Mouse (Mus musculus): ENCODE data around the gene Rpl39l. TPM values are rescaled to one million over a fixed set of nuclear protein-coding genes. Genes with fewer than 3 reads are reported as not detected.

Rpl39l gene
- 0.32 and 0.47 TPM in 2 replicates for polyA plus RNA-seq (2015; fragmentation: Nextera tagmentation; extraction: Ambion mirVana)

DNA sequence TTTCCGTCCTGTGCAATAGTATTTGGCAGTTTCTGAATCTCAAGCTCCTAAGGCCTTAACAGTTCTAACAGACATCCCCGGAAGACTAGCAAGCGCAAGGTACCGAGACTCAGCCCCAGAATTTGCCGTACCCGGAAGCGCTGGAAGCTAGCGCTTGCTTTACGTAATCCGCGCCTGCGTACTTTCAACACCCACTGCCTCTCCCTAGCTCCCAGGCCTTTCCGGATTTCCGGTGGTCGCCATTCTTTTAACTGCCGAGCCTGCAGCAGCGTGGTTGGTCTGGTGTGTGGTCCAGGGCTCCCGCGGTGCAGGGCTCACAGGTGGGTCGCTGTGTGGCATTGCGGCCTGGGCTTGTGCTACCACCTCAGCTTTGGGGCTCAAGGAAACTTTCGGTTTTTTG is at the start of gene Rpl39l:
Rpl39l (plus strand) TSS at position 222 of the 400 bp plus-strand sequence.
- H3K4me3 ChIP-seq (ENCODE audit: low read depth, low read length) = no peak within 1 kb of the TSS
- whole genome bisulfite sequencing (ENCODE audit: insufficient replicate concordance) = 81% methylated on average over 22 of the region's 22 CpGs
- no peak for TF ChIP-seq CTCF (IDR thresholded peaks at IDR 0.05; ENCODE audit: low read depth)
- TF ChIP-seq EP300 (IDR thresholded peaks at IDR 0.05; ENCODE audit: low read depth) = no peak
- H3K27ac ChIP-seq (ENCODE audit: low read depth) = no peak within 1 kb of the TSS
- H3K27me3 ChIP-seq (ENCODE audit: insufficient read depth, low read length) = no peaks in the 10 kb centered on the region
- no peak for ATAC-seq
- DNase-seq = no peak
- no peak within 1 kb of the TSS for H3K9ac ChIP-seq (replicated peaks)
- H3K36me3 ChIP-seq (replicated peaks; ENCODE audit: insufficient read depth, low read length) = no peaks in the 10 kb centered on the region
- no peaks in the 10 kb centered on the region for H3K4me1 ChIP-seq (ENCODE audit: insufficient read depth)
- no peak within 1 kb of the TSS for H3K4me2 ChIP-seq (ENCODE audit: low read depth, low read length)
- no peaks in the 10 kb centered on the region for H3K9me3 ChIP-seq (ENCODE audit: low read length)

DNA sequence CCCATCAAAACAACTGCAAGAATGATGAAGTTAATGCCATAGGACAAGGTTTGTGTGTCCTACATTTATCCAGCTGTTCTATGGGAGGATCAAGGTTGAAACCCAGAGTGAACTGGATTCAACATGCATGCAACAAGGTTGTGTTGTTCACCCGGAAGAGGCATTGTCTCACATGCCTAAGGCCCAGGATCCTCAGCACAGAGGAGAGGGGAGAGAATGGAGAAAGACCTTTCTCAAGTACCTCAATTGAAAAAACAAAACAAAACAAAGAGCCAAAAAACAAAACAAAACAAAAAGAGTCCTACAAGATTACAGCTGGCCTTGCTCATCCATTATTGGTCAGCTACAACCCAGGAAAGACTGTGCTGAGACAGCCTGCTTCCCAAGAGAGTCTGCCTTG is 42.4 kb upstream of the Rpl39l start:
- 79% methylated on average over 1 of the region's 1 CpGs for WGBS (ENCODE audit: insufficient replicate concordance)
- H3K27ac ChIP-seq (ENCODE audit: low read depth) = no peak overlapping the region
- H3K9me3 ChIP-seq (ENCODE audit: low read length) = peaks cover 6% of the 10 kb centered on the region
- no peak overlapping the region for H3K4me2 ChIP-seq (ENCODE audit: low read depth, low read length)
- ATAC-seq = no peak
- H3K4me1 ChIP-seq (ENCODE audit: insufficient read depth) = no peaks in the 10 kb centered on the region
- DNase-seq = no peak
- H3K4me3 ChIP-seq (ENCODE audit: low read depth, low read length) = no peak overlapping the region
- no peak overlapping the region for H3K9ac ChIP-seq (replicated peaks)
- TF ChIP-seq EP300 (IDR thresholded peaks at IDR 0.05; ENCODE audit: low read depth) (no peak), CTCF (IDR thresholded peaks at IDR 0.05; ENCODE audit: low read depth) (no peak)
- no peaks in the 10 kb centered on the region for H3K36me3 ChIP-seq (replicated peaks; ENCODE audit: insufficient read depth, low read length)
- H3K27me3 ChIP-seq (ENCODE audit: insufficient read depth, low read length) = no peaks in the 10 kb centered on the region

DNA sequence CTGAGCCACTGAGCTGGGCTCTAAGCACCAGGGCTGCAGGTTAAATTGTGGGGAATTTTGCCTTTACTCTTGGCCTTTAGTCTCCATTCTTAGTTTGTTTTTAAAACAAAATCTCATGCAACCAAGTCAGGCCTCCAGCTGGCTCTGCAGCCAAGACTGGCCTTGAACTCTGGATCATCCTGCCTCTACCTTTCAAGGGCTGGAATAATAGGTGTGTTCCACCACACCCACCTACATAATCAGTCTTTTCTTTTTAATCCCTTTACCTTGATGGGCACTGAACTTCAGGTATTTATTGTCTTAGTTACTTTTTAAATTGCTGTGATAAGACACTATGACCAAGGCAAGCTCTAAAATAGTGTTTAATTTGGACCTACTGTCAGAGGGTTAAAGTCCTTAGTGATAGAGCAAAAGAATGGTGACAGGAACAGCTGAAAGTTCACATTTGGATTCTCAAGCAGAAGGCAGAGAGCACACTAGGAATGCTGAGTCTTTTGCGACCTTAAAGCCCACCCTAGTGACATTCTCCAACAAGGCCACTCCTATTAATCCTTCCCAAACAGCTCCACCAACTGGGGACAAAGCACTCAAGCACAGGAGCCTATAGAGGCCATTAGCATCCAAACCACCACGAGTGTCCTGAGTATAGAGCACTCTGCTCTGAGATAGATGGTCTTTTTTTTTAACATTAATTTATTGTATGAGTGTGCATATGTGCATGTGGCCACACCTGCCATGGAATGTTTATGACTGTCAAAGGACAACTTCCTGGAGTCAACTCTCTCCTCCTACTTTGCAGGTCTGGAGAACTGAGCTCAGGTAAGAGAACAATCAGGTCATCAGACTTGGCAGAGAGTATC is 40.7 kb upstream of the Rpl39l start:
- no peak overlapping the region for H3K27ac ChIP-seq (ENCODE audit: low read depth)
- WGBS (ENCODE audit: insufficient replicate concordance) = 57% methylated on average over 2 of the region's 2 CpGs
- ATAC-seq (no peak), DNase-seq (no peak)
- H3K27me3 ChIP-seq (ENCODE audit: insufficient read depth, low read length) = no peaks in the 10 kb centered on the region
- H3K4me2 ChIP-seq (ENCODE audit: low read depth, low read length) = no peak overlapping the region
- H3K36me3 ChIP-seq (replicated peaks; ENCODE audit: insufficient read depth, low read length) = no peaks in the 10 kb centered on the region
- no peak for TF ChIP-seq EP300 (IDR thresholded peaks at IDR 0.05; ENCODE audit: low read depth)
- TF ChIP-seq CTCF (IDR thresholded peaks at IDR 0.05; ENCODE audit: low read depth) = no peak
- no peak overlapping the region for H3K4me3 ChIP-seq (ENCODE audit: low read depth, low read length)
- H3K9me3 ChIP-seq (ENCODE audit: low read length) = peaks cover 4% of the 10 kb centered on the region; the same call in 1 of the 2 replicates
- no peaks in the 10 kb centered on the region for H3K4me1 ChIP-seq (ENCODE audit: insufficient read depth)
- no peak overlapping the region for H3K9ac ChIP-seq (replicated peaks)

DNA sequence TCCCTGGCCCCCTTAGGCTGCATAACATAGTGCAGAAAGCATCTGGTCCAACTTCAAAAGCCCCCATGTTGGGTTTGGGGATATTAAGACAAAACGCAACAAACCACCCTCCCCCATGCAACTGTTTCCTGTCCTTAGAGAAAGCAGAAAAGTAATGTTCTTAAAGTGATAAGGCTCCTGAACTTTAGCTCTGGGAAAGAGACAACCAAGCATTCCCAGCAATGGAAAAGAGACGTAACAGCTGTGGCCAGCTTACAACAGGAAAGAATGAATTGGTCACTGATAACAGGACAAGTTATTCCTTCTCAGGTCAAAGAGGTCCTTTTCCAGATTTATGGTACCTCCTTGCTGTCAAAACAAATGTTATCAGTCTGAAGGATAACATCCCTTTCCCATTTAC is 26.9 kb upstream of the Rpl39l start:
- Histone ChIP-seq H3K27me3 (ENCODE audit: insufficient read depth, low read length) (no peaks in the 10 kb centered on the region), H3K9ac (replicated peaks) (no peak overlapping the region), H3K36me3 (replicated peaks; ENCODE audit: insufficient read depth, low read length) (no peaks in the 10 kb centered on the region), H3K4me2 (ENCODE audit: low read depth, low read length) (no peak overlapping the region), H3K4me1 (ENCODE audit: insufficient read depth) (no peaks in the 10 kb centered on the region), H3K9me3 (ENCODE audit: low read length) (no peaks in the 10 kb centered on the region), H3K4me3 (ENCODE audit: low read depth, low read length) (no peak overlapping the region), H3K27ac (ENCODE audit: low read depth) (no peak overlapping the region)
- ATAC-seq = no peak
- DNase-seq = no peak
- WGBS (ENCODE audit: insufficient replicate concordance) = 48% methylated on average over 2 of the region's 2 CpGs
- TF ChIP-seq CTCF (IDR thresholded peaks at IDR 0.05; ENCODE audit: low read depth) (no peak), EP300 (IDR thresholded peaks at IDR 0.05; ENCODE audit: low read depth) (no peak)

DNA sequence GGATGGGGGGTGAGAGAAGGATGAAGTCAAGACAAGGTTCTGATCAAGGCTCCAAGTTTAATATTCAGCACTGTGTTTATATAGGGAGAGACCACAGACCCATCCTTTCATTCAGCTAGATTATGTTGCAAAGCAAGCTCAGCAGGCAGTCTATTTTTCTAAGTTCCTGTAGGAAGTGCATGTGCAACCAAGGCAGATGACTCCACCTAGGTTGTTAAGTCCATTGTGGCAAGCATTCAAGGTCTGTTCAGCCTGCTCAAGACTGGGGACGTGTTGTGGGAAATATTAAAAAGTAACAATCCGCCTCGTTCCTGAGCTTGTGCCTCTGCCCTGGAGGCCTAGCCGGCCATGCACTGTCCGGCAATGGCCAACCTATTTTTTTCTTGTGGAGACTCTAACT is 22.6 kb upstream of the Rpl39l start:
- TF ChIP-seq CTCF (IDR thresholded peaks at IDR 0.05; ENCODE audit: low read depth) (no peak), EP300 (IDR thresholded peaks at IDR 0.05; ENCODE audit: low read depth) (no peak)
- Histone ChIP-seq H3K36me3 (replicated peaks; ENCODE audit: insufficient read depth, low read length) (no peaks in the 10 kb centered on the region), H3K4me3 (ENCODE audit: low read depth, low read length) (no peak overlapping the region), H3K9me3 (ENCODE audit: low read length) (no peaks in the 10 kb centered on the region), H3K4me2 (ENCODE audit: low read depth, low read length) (no peak overlapping the region), H3K4me1 (ENCODE audit: insufficient read depth) (no peaks in the 10 kb centered on the region), H3K27ac (ENCODE audit: low read depth) (no peak overlapping the region), H3K27me3 (ENCODE audit: insufficient read depth, low read length) (no peaks in the 10 kb centered on the region), H3K9ac (replicated peaks) (no peak overlapping the region)
- DNase-seq (no peak), ATAC-seq (no peak)
- 88% methylated on average over 5 of the region's 5 CpGs for WGBS (ENCODE audit: insufficient replicate concordance)

- Histone ChIP-seq H3K4me1 (ENCODE audit: insufficient read depth) (no peaks in the 10 kb centered on the region), H3K27me3 (ENCODE audit: insufficient read depth, low read length) (no peaks in the 10 kb centered on the region), H3K9ac (replicated peaks) (no peak overlapping the region), H3K27ac (ENCODE audit: low read depth) (no peak overlapping the region), H3K4me2 (ENCODE audit: low read depth, low read length) (no peak overlapping the region), H3K9me3 (ENCODE audit: low read length) (no peaks in the 10 kb centered on the region), H3K4me3 (ENCODE audit: low read depth, low read length) (no peak overlapping the region), H3K36me3 (replicated peaks; ENCODE audit: insufficient read depth, low read length) (no peaks in the 10 kb centered on the region)
- ATAC-seq (no peak), DNase-seq (no peak)
- WGBS (ENCODE audit: insufficient replicate concordance) = 82% methylated on average over 8 of the region's 8 CpGs
- no peak for TF ChIP-seq EP300 (IDR thresholded peaks at IDR 0.05; ENCODE audit: low read depth)
Observed at GRCm38 (mm10) chr16:10169123-10169905, 712 bp upstream of the Rpl39l start.
